Mouse (Mus musculus) mouse trophoblast stem cell (cell line): Measurements from ENCODE around the gene Nipsnap1.

ENCODE experiments used
- in situ Hi-C, 2 experiments: fragments of 300-500 bp; cut with MseI, MboI; formaldehyde crosslinking; loops; 2 replicates in 1 of 2; 3 replicates in 1 of 2; pipeline ENCODE4 v1.15.1; 2025

The Nipsnap1 gene

DNA sequence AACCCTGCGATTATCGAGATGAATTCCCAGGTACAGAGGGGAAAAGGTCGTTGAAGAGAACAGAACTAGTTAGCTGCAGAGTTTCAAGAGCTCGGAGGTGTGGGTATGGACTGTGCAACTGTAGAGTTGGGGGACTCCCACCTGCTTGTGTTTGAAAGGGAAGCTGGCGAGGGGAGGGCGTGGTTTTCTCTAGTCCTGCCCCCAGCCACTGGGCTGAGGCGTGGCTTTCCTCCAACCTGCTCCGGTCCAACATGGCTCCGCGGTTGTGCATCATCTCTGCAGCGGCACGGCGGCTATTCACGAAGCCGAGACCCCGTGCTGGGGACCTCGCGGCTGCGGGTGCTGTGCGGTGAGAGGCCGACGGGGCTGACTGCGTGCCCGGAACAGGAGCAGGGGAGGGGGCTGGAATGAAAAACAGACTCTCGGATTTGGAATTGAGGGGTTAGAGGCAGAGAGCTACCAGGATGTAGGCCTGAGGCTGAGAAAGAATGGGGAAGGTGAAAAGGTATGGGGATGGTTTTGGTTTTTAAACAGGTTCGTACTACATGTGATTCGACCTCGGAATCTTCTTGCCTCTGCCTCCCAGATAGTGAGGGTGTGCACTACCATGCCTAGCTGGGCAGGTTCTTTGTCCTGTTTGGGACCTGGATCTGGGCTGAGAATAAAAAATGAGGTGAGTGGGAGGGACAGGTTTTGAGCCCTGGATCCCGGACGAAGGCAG is at the start of gene Nipsnap1:
Gene Nipsnap1, plus strand, starts transcription at position 197 of the 721 bp plus-strand sequence.
- in situ Hi-C loops, result no loop called here

DNA sequence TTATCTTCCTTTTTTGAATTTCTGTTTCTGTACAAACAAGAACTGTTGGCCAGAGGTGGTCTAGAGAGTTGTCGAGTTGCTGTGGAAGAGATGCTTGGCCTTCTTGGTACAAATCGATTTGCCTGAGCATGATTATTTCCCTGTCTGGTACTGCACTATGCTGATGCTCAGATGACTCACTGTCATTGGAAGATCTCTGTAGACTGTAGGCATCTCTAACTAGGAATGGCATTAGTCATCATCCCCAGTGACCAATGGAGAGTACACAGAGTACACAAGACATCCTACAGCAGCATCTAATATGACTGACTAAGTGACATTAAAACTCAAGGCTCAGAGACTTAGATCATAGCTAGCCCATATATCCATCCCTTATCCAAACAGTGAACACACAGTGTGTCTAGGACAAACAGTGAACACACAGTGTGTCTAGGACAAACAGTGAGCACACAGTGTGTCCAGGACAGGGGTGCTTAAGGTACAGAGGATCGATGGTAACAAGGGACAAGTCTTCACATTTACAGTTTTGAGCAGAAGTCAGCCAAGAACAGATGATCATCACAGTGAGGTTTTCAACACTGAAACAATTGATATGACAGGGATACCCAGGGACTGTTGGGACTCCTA is 47.5 kb upstream of the Nipsnap1 start:
- in situ Hi-C loops, result no loop called here

DNA sequence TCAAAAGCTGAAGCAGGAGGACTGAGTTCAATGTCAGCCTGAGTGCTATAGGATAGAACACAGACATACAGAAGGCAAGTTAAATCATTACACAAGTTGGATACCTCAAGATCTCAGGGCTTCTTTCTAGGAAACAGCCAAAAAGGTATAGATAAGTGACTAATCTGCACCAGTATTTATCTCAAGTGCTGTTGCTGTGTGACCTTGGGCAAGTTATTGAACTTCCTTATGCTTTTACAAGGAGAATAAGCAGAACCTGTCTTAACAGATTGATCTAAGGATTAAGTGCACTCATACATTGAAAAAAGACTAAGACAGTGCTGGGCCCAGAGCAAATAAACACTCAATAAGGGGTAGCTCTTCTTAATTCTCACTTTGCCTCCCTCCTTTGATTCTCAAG is 46.4 kb upstream of the Nipsnap1 start:
- in situ Hi-C loops, result no loop called here

DNA sequence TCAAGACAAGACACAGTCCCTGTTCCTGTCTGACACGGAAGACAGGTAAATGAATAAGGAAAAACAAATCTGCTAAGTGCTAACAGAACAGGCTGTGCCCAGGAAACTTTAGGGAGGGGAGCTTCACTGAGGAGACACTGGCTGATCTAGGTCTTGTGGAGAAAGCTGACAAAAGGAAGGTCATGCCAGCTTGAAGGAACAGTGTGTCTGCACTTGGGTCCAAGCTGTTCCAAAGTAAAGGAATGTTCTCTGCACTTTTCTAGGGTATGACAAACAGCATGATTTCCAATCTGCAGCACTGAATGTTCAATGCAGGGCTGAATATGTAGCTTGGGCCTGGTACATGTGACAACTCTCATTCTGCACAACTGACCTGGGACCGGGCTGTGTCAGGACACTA is 45.8 kb upstream of the Nipsnap1 start:
- in situ Hi-C loops, result no loop called here

DNA sequence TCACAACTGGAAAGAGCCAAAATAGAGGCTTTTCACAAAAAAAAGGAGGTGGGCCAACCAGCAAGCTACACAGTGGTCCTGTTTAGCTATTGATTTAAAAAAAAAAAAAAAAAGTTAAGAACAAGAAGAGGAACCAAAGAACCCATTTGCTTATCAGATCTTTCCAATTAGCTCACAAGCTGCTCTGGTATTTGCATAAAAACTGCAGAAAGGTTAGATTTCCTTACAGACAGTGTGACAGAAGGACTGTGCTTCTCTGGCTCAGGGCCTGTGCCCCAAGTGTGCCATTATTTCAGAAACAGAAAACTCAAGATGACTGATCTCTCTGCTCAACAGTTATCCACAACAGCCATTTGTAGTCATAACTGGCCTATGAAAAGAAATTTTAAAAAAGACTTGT is 42.7 kb upstream of the Nipsnap1 start:
- in situ Hi-C loops, result no loop called here

DNA sequence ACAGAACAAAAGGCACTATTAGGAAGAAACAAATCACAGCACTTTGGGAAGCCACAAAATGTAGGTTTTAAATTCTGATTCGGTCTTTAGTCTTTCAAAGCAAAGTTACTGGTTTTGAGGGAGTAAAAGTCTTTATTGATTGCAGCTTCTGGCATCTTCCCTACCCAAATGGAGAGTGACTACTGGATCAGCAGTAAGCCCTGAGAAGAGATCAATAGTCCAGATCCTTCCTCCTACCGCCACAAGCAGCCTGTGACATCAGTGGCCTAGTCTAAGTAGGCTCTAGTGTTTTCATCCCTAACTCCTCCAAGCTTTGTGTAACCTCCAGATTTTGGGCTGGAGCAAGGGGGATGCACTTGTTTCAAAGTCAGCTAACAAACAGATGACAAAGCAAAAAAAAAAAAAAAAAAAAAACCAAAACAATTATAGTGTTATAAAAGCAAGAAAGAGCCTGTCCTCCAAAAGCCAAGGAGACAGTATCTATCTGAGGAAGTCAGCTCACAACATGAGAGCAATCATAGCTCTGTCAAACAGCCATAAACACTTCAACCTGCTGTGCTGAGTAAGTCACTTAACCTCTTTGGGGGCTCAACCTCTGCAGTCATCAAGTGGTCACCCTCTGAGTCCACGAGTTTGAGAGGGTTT is 40.3 kb upstream of the Nipsnap1 start:
- in situ Hi-C loops, result no loop called here

DNA sequence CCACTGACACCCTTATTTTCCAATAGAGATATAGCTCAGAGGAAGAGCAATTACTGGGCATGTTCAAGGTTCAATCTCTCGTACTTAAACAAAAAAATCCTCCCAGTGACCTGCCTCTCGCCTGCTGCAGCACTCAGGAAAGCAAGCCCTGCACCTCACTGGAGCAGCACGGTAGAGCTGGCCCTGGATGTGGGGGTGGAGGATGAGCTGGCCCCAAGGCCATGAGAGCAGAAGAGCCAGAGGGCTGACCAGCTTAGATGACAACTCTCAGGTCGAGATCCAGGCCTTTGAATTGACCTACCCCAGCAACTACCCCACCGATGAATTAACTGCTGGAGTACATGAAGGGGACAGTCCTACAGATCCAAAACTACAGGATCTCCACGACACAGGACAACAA is 38.3 kb upstream of the Nipsnap1 start:
- in situ Hi-C loops, result no loop called here

DNA sequence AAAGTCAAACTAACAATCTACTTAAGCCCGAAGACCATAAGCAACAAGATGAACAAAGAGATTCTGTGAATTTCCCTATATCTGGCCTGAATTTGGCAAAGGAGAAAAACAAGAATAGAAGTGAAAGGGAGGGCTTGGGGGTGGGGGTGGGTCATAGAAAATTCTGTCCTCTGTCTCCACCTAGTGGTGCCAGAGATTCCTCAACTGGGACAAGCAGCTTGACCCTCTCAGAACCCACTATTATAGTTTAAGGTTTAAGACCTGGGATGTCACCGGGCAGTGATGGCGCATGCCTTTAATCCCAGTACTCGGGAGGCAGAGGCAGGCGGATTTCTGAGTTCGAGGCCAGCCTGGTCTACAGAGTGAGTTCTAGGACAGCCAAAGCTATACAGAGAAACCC is 37.0 kb upstream of the Nipsnap1 start:
- in situ Hi-C loops, result no loop called here

DNA sequence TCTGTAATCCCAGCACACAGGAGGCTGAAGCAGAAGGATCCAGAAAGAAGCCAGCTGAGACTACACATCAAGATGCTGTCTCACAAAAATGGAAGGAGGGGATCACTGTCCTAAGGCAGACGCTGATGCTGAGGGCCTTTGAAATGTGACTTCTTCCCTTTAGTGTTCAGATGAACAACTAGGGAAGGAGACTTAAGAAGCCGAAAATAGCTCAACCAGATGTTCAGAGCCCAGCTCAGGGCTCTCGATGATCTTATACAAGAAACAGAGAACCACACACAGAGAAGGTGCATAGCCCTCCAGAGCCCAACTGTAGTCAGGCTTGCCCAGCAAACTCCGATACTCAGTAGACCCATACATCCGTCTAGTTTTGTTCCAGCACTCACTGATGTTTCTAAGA is 36.4 kb upstream of the Nipsnap1 start:
- in situ Hi-C loops, result no loop called here

DNA sequence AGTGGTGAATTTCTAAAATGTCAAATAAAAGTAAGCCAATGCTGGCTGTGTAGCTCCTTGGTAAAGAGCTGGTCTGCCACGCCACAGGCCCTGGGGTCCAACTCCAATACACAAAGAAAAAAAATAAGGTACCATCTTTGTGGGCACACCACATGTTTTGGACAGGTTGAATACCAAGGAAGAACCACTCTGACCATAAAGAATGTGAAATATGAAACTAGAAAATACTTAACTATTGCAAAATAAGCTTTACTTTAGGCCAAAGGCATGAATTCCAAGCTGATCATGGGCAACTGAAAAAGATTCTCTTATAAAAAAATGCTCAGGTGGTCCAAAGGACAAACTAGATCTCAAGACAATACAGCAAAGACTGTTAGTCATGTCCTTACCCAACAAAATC is 35.5 kb upstream of the Nipsnap1 start:
- in situ Hi-C loops, result no loop called here

DNA sequence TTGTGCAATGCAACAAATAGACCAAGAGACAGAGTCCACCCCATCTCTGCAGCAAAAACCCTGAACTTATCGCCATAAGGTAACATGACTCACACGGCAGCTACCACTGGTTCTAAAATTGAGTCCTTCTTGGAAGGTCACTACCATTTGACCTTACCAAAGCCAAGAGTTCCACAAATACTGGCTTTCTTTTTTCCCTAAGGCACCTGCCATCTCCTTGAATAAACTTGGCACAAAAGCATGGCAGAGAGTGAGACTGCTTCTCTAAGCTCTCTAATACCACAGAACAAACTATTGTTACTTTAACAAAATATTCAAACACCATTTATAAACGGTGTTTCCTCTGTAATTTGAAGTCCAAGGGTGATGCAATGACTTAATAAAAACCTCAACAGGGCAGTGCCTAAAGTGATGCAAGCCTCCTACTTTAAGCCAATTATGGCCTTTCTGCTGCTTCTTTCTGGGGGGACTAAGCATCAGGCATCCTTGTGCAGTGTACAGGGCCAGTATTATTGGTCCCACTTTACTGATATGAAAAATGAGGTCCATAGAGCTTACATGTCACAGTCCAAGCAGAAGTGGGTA is 32.7 kb upstream of the Nipsnap1 start:
- in situ Hi-C loops, result no loop called here

DNA sequence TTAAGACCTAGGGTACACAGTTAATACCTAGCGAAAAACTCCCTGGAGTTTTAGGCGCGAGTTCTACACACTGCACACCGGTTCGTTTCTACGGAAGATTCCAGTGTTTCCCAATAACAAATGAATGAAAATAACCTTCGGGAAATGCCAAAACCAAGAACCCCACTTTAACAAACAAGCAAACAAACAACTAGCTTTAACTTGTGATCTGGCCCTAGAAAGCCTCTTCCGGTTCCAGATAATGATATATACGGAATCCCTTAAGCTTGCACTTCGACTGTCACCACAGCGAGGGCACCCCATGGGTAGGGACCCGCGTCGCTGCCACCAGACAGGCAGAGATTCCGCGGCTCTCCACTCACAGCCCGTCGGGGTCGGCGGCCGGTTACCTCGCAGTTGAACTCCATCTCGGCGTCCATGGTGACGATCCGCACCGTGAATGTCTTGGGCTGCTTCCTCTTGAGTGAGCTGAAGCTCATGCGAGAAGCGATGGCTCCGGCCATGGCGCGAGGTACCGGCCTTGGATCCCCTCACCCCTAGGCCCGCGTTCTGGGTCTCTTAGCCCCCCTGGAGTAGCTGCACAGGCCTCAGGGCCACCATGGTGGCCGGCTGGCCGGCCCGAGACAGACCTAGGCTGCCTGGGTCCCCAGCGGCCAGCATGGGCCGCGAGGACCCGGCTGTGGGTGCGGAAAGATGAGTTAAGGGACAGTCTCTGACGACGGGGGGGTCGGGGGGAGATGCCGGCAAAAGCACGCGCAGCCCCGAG is 25.1 kb upstream of the Nipsnap1 start:
- in situ Hi-C loops, result no loop called here

DNA sequence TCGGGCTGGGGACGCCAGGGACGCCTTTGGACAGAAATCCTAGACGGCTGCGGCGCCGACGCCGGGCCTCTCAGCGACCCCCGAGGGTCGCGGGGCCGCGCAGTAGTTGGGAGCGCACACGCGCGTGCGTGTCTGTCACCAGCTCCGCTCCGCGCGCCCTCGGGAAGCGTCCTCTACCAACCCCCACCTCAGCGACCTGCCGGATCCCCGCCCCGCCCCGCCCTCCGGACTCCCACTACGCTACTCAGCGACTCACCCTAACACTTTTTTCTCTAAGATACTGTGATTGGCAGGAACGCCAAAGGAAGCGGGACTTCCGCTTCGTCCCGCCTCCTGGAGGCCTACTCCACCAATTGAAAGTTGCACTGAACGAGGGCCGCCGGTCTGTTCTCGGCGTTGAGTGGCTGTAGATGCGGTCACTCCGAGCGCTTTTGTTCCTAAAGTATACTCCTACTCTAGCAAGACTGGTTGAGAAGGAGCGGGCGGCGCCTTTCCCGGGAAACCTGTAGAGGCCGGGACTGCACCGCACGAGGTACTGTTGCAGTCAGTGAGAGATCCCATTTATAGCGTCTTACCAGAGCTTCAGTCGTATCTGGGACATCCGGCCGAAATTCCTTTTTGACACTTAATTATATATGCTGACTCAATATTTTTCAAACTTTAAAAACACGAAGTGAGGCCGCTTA is 24.4 kb upstream of the Nipsnap1 start, which contains the start of gene Nf2:
Gene Nf2, minus strand, starts transcription at position 279 of the 686 bp plus-strand sequence.
- in situ Hi-C loops, result no loop called here

DNA sequence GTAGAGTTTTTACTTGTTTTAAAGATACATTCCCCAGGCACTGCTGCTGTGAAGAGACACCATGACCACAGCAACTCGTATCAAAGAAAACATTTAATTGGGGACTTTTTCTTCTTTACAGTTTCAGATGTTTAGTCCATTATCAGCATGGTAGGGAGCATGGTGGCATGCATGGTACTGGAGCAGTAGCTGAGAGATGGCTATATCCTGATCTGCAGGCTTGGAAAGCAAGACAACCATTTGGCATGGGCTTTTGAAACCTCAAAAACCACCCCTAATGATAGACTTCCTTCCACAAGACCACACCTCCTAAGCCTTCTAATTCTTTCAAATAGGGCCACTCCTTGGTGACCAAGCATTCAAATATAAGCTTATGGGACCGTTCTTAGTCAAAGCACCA is 23.3 kb upstream of the Nipsnap1 start:
- in situ Hi-C loops, result no loop called here

DNA sequence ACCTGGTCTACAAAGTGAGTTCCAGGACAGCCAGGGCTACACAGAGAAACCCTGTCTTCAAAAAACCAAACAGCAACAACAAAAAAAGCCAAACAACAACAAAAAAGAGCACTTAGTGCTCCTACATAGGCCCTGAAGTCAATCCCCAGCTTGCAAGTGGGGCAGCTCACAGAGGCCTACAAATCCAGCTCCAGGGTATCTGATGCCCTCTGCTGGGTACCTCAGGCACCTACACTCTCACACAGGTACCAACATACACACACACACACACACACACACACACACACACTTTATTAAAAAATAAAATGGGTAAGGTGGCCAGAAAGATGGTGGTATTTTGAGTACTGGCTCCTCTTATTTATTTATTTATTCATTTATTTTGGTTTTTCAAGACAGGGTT is 20.7 kb upstream of the Nipsnap1 start:
- in situ Hi-C loops, result no loop called here

DNA sequence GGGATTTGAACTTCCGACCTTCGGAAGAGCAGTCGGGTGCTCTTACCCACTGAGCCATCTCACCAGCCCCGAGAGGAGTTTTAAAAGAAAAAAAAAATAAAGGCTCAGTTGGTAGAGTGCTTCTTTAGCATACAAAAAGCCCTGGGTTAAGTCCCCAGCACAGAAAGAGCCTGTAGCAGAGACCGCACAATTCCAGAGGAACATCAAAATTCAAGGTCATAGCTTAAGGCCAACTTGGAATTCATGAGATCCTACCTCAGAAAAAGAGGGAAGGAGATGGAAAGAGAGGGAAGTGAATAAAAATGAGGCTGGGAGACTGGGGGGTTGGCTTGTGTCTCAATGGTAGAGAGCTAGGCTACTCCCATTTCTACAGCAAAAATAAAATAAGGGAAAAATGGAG is 19.6 kb upstream of the Nipsnap1 start:
- in situ Hi-C loops, result no loop called here

DNA sequence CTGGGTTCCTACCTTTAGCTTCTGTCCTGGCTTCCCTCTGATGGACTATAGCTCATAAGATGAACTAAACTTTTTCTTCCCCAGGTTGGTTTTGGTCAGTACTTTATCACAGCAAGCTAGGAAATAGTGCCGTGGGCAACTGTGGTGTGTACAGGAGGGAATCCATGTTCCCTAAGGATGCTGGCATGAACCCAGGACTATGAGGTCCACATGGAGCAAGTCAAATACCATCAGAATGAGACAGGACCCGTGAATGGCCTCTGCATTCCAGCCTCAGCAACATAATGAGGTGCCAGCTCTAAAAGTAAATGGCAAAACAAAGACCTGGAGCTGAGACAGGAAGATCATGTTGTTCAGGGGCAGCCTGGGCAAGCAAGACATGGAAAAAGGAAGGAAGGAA is 15.3 kb upstream of the Nipsnap1 start:
- in situ Hi-C loops, result no loop called here

DNA sequence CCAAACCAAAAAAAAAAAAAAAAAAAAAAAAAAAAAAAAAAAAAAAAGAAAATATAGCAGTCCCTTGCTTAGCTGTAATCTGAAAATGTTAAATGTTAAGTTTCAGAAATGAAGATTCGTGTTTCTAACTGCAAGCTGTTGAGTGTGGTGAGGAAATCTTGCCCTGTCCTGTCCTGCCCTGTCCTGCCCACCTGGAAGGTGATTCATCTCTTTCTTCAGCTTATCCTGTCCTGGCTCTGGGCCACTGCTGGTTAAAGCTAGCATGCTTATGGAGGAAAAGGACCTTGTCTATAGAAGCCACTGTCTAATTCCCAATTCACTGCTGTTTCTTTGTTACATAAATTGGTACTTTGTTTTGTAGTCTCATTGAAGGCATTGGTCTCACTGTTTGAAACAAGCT is 12.8 kb upstream of the Nipsnap1 start:
- in situ Hi-C loops, result no loop called here

DNA sequence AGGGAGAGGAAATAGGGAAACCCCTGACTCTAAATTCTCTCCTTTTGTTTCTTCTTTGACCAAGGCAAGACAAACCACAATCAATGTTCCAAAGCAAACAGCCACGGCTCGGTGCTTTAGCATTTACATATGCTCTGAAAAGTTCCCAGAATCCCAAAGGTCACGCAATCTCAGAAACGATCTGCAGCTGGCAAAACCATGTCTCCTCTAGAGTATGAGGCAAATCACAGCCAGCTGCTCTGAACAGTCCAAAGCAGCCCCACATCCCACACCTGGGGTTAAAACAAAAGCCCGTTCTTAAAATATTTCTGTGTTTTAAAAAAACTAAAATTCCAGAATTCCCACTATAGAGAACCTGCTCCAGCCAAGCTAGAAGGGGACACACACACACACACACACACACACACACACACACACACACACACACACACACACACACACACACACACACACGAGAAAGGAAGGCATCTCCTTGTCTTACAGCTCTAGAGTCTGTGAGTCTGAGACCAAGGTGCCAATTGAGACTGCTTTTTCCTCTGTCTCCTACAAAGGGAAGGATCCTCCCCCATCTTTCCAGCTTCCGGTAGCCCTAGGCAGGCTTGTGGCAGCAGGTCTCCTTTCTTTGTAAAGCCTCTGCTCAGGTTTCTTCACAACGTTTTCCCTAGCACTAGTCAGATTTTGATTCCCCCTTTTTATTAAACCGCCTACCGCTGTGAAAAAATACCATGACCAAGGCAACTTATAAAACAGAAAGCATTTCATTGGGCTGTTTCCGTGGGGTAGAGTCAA is 11.7 kb upstream of the Nipsnap1 start:
- in situ Hi-C loops, result no loop called here

DNA sequence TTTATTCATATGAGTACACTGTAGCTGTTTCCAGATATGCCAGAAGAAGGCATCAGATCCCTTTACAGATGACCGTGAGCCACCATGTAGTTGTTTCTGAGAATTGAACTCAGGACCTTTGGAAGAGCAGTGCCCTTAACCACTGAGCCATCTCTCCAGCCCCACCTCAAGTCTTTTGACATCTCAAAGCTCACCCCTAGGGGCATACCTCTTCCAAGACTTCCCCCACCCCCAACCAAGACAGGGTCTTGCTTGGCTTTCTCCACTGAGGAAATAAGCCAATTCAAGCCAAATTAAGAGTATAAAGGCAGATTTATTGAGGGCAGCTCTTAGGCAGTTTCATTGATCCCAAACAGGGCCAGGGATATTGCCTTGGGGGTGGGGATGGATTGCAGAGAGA is 11.0 kb upstream of the Nipsnap1 start:
- in situ Hi-C loops, result no loop called here
